Mouse (Mus musculus): ENCODE measurements at regions not wholly inside any gene's neighbourhood (a gene's known extent, or its start where the extent isn't known, plus 50 kb on each side); places are given as distances from the start of the nearest gene placed in this dataset.

- TF ChIP-seq POLR2A (IDR thresholded peaks at IDR 0.05; ENCODE audit: insufficient read depth, low read depth, low read length) (no peak), CTCF (IDR thresholded peaks at IDR 0.05) (no peak)
These were observed 429.3 kb downstream of the Psat1 start for GRCm38 (mm10) chr19:15517853-15518252.
